Mouse (Mus musculus): ENCODE results near the gene Cdr2l.

The Cdr2l gene

GRCm38 (mm10) chr11:115441417-115441816 lies 59.7 kb downstream of the Cdr2l start:
- no peak for DNase-seq (ENCODE audit: low spot score)
